Mouse (Mus musculus) E14TG2a.4 (cell line): ENCODE data around the gene Trabd2b.

ENCODE experiments used
- CTCF ChIP-seq: conservative IDR thresholded peaks from 2 replicates; pipeline ENCODE4 v1.5.1; 2014; ENCODE audit warnings: low read length
- NANOG ChIP-seq: IDR thresholded peaks from 2 replicates; pipeline ENCODE4 v1.6.1; 2014; ENCODE audit warnings: borderline replicate concordance, low read length, mixed read lengths
- POU5F1 ChIP-seq: IDR thresholded peaks from 2 replicates; pipeline ENCODE4 v1.6.1; 2014; ENCODE audit warnings: low read length, borderline replicate concordance

DNA sequence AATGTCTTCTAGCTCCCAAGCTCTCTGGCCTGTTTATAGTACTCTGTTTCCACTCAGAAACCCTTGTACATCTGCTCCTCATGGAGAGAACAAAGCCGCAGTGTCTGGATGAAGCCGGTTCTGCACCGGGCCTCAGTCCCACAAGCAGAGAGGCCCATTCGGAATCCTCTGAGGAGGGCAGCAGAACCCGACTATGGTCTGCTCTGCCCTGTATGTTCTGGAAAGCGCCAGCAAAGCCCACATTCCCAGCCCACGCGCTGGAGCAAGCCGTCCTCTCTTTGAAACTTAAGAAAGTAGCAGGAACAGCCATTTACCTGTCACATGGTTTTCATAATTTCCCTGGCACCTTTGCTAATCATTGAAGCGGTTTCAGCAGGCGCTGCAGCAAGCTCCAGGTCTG, 29.0 kb upstream of the Trabd2b start:
- no peak for TF ChIP-seq CTCF
- TF ChIP-seq NANOG, result no peak
- TF ChIP-seq POU5F1, result no peak
